Mouse (Mus musculus) kidney, adult 2 months (tissue): ENCODE data around the gene Bace1. TPM values are rescaled to one million over a fixed set of nuclear protein-coding genes. Genes with fewer than 3 reads are reported as not detected.

Experiments
- DNase-seq: peaks from one replicate; pipeline ENCODE4 v3.0.0; 2021
- H3K27ac ChIP-seq: fragments of 200-500 bp; 2 replicates; pipeline ENCODE4 v1.5.1; 2012; ENCODE audit warnings: low read depth, low read length, control low read depth, inconsistent platforms; ENCODE audit not compliant: insufficient read depth
- H3K27me3 ChIP-seq: fragments of 200-500 bp; replicated peaks from 2 replicates; pipeline ENCODE4 v1.6.1; 2012; ENCODE audit warnings: mild to moderate bottlenecking, moderate library complexity, low read length, inconsistent platforms; ENCODE audit not compliant: control insufficient read depth, insufficient read depth
- H3K36me3 ChIP-seq: fragments of 200-500 bp; 2 replicates; pipeline ENCODE4 v1.6.1; 2012; ENCODE audit warnings: mild to moderate bottlenecking, moderate library complexity, low read length, inconsistent platforms; ENCODE audit not compliant: control insufficient read depth, insufficient read depth
- H3K4me1 ChIP-seq: fragments of 200-500 bp; 2 replicates; pipeline ENCODE4 v1.6.1; 2011; ENCODE audit warnings: low read length; ENCODE audit not compliant: control insufficient read depth, insufficient read depth
- H3K4me3 ChIP-seq: fragments of 200-500 bp; 2 replicates; pipeline ENCODE4 v1.5.1; 2011; ENCODE audit warnings: mild to moderate bottlenecking, low read depth, low read length, control low read depth; ENCODE audit not compliant: insufficient read depth
- CTCF ChIP-seq: fragments of 200-500 bp; conservative IDR thresholded peaks from 2 replicates; pipeline ENCODE4 v1.5.1; 2011; ENCODE audit warnings: low read depth, mild to moderate bottlenecking, control low read depth, low read length, moderate library complexity, mixed read lengths; ENCODE audit not compliant: insufficient read depth, insufficient read length
- POLR2A ChIP-seq: fragments of 200-500 bp; IDR thresholded peaks from one replicate; pipeline ENCODE4 v1.6.1; 2011; ENCODE audit warnings: low read depth, low read length, control low read depth
- WGBS: fragments of 180-500 bp; shearing (Covaris S2); methylation state at CpG from one replicate; pipeline ENCODE4 v1.1.7; 2018; 5-methylcytosine and 5-hydroxymethylcytosine counted together
- polyA plus RNA-seq: library from polyadenylated mRNA; depleted of rRNA; stranded (reverse); fragments of >200 nt; gene quantifications from 2 replicates; pipeline ENCODE4 v1.2.3, GENCODE M21; 2012

The Bace1 gene
- polyA plus RNA-seq, 1 experiment = 26.8 TPM

GRCm38 (mm10) chr9:45799402-45799801 lies 39.0 kb upstream of the Bace1 start:
- TF ChIP-seq CTCF (no peak), POLR2A (no peak)
- DNase-seq = no peak
- no peak overlapping the region for H3K4me3 ChIP-seq
- 80% methylated on average over 8 of the region's 8 CpGs for WGBS
- H3K27me3 ChIP-seq = no peaks in the 10 kb centered on the region
- no peak overlapping the region for H3K27ac ChIP-seq
- 0 out of 2 replicates have a peak, but pooled peaks cover 2% of the 10 kb centered on the region for H3K4me1 ChIP-seq
- no peaks in the 10 kb centered on the region for H3K36me3 ChIP-seq

DNA sequence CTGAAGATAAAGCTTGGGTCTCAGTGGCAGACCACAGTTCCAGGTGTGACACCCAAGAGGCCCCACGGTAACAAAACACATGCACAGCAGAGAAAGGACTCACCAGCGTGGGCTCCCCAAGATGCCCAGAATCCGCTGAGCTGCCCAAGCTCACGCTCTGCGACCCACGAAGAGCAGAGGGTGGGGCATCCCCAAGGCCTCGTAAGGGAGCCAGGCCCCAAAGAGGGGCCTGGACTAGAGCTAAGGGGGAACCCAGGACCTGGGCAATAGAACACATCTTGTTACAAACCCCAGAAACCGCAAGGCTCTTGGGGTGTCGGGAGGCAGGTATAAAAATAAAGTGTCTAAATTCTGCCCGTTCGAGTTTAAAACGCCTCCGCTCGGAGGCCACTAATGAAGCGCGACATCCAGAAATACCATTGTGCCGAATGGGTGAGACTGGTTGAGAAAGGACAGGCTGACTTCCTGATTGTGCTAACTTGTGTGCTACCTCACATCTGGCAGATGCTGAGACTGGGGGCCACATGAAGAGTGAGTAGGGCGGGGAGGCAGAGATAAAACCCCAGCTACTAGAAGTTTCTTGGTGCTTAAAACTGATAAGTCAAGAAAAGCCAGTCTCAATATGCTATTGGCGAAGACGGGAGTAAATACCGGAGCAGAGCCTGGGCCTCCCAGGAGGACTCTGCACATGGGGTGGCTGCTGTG lies 35.2 kb upstream of the Bace1 start:
- no peak for DNase-seq
- Histone ChIP-seq H3K4me3 (no peak overlapping the region), H3K4me1 (0 out of 2 replicates have a peak, but pooled peaks cover 2% of the 10 kb centered on the region), H3K36me3 (no peaks in the 10 kb centered on the region), H3K27ac (no peak overlapping the region), H3K27me3 (no peaks in the 10 kb centered on the region)
- 73% methylated on average over 21 of the region's 21 CpGs for WGBS
- TF ChIP-seq CTCF = no peak
- no peak for TF ChIP-seq POLR2A

GRCm38 (mm10) chr9:45806847-45807246 lies 31.5 kb upstream of the Bace1 start:
- peak; percentile 84 for DNase-seq
- Histone ChIP-seq H3K4me3 (no peak overlapping the region), H3K36me3 (no peaks in the 10 kb centered on the region), H3K4me1 (no peaks in the 10 kb centered on the region), H3K27ac (no peak overlapping the region), H3K27me3 (no peaks in the 10 kb centered on the region)
- 74% methylated on average over 11 of the region's 11 CpGs for WGBS
- no peak for TF ChIP-seq CTCF
- TF ChIP-seq POLR2A = no peak

DNA sequence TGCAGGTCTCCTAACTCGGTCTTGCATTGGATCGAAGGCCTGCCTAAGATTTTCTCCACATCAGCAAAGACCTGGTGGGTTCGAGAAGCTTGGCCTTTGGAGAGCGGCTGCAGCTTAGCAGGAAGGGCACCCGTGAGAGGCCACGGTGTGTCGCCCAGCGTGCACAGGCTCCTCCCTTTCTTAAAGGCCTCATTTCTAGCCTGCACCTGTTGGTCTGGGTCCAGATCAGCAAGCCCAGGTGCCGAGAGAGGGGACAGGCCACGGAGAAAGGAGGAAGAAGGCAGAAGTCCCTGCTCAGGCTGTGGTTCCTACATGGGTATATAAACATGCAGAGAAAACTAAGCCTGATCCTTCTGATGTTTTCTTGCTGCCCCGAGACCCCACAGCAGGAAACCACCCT lies 31.0 kb upstream of the Bace1 start:
- no peak overlapping the region for H3K4me3 ChIP-seq
- no peaks in the 10 kb centered on the region for H3K36me3 ChIP-seq
- DNase-seq = peak; percentile 28
- TF ChIP-seq POLR2A = no peak
- TF ChIP-seq CTCF = no peak
- H3K27ac ChIP-seq = no peak overlapping the region
- no peaks in the 10 kb centered on the region for H3K27me3 ChIP-seq
- H3K4me1 ChIP-seq = no peaks in the 10 kb centered on the region
- 55% methylated on average over 11 of the region's 11 CpGs for WGBS

GRCm38 (mm10) chr9:45807761-45808160 lies 30.6 kb upstream of the Bace1 start:
- Histone ChIP-seq H3K4me3 (no peak overlapping the region), H3K27me3 (no peaks in the 10 kb centered on the region), H3K36me3 (no peaks in the 10 kb centered on the region), H3K4me1 (no peaks in the 10 kb centered on the region), H3K27ac (no peak overlapping the region)
- TF ChIP-seq POLR2A (no peak), CTCF (no peak)
- DNase-seq = no peak
- 87% methylated on average over 8 of the region's 8 CpGs for WGBS

DNA sequence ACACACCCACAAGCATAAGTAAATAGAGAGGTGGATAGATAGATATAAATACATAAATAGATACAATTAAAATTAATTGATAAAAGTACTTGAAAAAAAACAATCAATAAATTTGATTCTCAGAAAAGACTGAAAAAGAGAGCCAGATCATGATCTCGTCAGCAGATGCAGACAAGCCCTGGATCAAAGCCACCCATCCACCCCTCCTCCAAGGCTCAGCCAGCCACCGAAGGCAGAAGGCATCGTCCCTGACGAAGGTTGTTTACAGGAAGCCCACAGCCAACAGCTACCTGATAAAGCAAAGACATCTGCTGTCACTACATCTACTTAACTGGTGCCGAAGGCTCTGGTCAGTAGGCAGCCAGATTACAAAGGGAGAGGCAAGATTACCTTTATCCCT lies 26.4 kb upstream of the Bace1 start:
- no peak for DNase-seq
- WGBS = 91% methylated on average over 5 of the region's 5 CpGs
- Histone ChIP-seq H3K27ac (no peak overlapping the region), H3K4me1 (no peaks in the 10 kb centered on the region), H3K36me3 (no peaks in the 10 kb centered on the region), H3K4me3 (no peak overlapping the region), H3K27me3 (no peaks in the 10 kb centered on the region)
- TF ChIP-seq CTCF (no peak), POLR2A (no peak)

- DNase-seq = peak; percentile 87
- Histone ChIP-seq H3K27ac (no peak overlapping the region), H3K36me3 (no peaks in the 10 kb centered on the region), H3K27me3 (no peaks in the 10 kb centered on the region), H3K4me1 (no peaks in the 10 kb centered on the region), H3K4me3 (no peak overlapping the region)
- TF ChIP-seq POLR2A (no peak), CTCF (no peak)
- 45% methylated on average over 9 of the region's 9 CpGs for WGBS
Observed at GRCm38 (mm10) chr9:45815113-45815512, 23.3 kb upstream of the Bace1 start.
